Mouse (Mus musculus) thymus, postnatal 10 days (tissue): ENCODE measurements at regions not wholly inside any gene's neighbourhood (a gene's known extent, or its start where the extent isn't known, plus 50 kb on each side); places are given as distances from the start of the nearest gene placed in this dataset.
"Not testable (repeated sequence)": the region's sequence is repeated elsewhere in the genome, so short reads cannot be mapped to it uniquely, and the experiment has no call there.

Experiments
- DNase-seq, 2 experiments: peaks; one replicate each; pipeline ENCODE4 v3.0.0; 2021; ENCODE audit warnings: low spot score in 2 of 2

DNA sequence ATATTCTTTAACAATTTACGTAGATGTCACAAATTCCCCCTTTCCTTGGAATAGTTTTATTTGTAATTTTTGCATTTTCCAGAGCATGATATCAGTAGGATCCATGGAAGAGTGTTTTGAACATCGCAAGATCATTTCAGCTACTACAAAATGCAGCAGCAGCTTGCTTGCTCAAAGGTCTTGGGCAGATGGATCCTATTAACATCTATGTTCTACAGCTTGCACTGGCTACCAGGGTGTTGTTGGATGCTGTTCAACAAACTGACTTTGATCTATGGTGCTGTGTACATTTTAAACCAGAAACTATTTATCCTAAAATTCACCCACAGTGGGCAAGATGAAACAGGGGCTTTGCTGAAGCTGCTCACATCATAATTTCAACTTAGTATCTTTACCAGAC, 448.5 kb upstream of the Hsf2 start:
- no peak for DNase-seq

- DNase-seq = no peak
These were observed 446.0 kb upstream of the Hsf2 start for GRCm38 (mm10) chr10:57040201-57040600.

DNA sequence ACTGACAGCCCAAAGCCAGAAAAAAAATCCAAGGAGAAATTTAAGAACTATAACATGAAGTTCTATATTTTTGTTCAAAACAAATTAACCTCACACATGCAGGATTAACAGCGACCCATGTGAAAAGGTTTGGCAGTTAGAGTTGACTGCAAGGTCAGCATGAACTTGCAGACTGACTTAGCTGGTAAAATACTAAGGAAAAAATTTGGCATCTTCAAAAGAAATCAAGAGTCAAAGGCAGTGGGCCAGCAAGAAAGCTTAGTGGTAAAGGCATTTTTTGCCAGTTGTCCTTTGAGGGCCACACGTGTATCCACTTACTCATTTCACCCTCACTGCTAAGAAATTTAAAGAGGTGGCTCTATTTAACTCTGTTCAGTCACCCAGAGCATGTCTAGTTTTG, 440.2 kb upstream of the Hsf2 start:
- DNase-seq = no peak

DNA sequence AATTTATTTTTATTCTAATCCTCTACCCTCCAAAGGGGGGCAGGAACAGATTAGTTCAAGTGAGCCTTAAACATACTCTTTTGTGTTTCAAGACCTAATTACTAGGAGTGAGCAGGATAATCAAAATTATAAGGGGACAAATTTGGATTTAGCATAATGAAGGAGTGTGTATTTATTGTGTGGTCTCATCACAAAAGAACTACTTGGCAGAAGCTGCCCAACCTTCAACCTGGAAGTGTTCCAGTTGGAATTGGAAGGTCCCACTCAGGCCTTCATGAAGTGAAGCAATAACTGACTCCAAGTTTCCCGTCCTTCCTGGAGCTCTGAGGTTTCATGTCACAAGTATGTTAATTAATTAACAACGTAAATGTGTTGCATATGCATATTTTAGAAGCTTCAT, 439.3 kb upstream of the Hsf2 start:
- DNase-seq = no peak

GRCm38 (mm10) chr10:57047719-57048118, 438.5 kb upstream of the Hsf2 start:
- DNase-seq = no peak

DNA sequence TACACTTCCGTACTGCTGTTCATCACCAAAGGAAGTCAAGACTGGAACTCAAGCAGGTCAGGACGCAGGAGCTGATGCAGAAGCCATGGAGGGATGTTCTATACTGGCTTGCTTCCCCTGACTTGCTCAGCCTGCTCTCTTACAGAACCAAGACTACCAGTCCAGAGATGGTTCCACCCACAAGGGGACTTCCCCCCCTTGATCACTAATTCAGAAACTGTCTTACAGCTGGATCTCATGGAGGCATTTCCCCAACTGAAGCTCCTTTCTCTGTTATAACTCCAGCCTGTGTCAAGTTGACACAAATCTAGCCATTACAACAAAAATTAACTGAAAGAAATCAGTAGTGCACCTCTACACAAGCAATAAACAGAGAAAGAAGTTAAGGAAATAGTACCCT, 432.8 kb upstream of the Hsf2 start:
- not testable (repeated sequence) for DNase-seq

GRCm38 (mm10) chr10:57090131-57090530, 396.1 kb upstream of the Hsf2 start:
- no peak for DNase-seq

- DNase-seq = no peak
These were observed 390.3 kb upstream of the Hsf2 start for GRCm38 (mm10) chr10:57095920-57096319.

DNA sequence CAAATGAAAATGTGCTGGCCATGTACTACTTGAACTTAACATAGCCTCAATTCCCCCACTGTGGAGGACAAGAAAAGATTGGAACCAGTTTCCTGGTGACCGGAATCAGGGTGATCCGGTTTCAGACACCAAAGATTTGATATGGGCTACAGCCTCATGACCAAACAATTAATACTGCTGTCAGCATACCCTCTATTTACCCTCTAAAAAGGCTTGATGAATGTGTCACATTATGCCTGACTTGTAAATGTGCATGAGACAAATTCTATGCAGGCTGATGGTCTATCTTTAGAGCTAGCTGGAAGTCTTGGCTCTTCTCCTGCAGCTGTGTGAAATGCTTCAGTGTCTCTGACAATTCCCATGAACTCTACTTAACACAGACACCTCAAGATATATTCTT, 372.8 kb upstream of the Hsf2 start:
- DNase-seq = no peak

DNA sequence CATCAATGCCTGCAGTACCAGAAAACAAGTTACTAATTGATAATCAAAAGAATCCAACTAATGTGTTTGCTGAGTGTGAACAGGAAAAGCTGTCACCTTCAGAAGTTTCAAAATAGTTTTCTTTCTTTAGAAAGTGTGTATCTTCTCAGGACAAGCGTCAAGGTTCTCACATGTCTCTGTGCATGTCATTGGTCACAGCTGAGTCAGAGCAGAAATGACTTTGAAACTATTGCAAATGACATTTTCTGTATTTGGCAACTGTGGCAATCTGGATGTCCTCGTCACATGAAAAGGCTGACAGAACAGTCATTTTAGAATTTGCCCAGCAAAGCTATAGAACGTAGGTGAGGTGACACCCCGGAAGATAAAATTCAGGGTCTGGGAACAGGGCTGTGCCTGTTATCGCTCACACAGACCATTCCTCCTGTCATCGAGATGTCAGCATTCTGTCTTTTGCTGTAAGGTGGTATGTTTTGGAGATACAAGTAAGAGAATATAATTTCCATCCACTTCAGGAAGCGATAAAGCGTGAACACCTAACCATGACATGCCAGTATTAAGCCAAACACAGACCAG, 371.4 kb upstream of the Hsf2 start:
- no peak for DNase-seq

DNA sequence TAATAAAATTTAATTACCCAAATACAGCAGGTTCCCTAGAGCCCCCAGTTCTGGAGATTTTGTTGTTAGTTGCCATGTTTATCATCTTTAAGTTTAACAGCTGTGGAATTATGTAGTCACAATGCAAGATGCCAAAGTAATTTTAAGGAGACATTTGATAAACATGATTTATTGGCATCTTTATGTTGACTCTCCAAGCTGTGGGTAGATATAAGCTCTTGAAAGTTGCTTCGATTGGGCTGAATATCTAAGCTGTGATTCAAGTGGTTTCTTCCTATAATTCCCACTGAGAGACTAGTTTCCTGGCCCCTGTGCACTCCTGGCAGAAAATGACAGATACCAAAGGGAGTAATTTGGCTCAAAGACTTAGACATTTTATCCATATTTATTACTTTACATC, 364.7 kb upstream of the Hsf2 start:
- DNase-seq = no peak

DNA sequence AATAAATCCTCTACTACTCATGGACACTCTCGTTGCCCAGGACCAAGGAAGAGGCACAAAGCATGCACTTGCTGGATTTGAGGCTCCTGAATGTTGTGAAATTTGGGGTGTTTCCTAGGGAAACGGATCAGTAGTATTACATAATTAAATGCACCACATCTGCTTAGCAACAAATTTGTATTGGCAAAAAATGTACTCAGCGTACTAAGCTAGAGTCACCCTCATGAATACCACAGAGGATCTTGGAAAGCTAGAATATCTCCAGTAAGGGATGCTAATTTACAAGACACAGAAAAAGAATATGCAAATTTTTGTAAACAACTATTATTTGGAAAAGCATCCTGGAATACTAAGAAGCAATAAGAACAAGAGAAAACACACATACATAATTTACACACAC, 359.0 kb upstream of the Hsf2 start:
- DNase-seq = no peak

GRCm38 (mm10) chr10:57156426-57156825, 329.8 kb upstream of the Hsf2 start:
- no peak for DNase-seq

DNA sequence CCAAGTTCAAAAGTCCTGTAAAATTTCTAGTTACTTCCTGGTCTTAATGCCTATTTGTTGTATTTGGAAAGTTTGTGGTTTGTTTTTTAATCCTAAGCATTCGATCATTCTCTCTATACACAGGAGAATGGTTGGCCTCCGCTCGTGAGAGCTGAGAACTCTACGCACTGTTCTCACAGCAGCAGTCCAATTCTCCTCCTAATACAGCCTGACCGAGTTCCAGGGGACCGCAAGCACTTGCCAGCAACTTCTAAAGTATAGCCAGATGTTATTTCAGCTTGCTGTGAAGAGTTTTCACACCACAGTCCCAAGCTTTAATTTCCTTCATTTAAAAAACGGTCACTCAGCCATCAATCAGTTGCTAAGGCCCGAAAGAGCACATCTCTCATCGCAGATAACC, 329.3 kb upstream of the Hsf2 start:
- DNase-seq = no peak

DNA sequence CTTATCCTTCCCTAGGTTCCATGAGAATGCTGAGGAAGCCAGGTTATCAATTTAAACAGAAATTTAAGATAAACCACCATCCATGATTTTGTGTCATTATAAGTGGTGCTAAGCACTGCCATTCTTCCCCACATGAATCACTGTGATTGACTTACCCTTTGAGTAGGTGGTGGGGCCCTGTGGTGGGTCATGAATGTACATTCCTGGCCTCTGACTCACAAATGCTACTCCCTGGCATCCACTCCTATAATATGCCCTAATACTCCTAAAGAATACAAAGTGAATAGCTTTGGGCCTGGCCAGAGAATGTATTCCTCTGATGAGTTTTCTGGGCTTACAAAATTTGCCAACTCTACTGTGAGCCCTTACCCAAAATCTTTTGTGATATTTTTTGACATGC, 325.6 kb upstream of the Hsf2 start:
- no peak for DNase-seq

GRCm38 (mm10) chr10:57163359-57163758, 322.8 kb upstream of the Hsf2 start:
- DNase-seq = no peak

DNA sequence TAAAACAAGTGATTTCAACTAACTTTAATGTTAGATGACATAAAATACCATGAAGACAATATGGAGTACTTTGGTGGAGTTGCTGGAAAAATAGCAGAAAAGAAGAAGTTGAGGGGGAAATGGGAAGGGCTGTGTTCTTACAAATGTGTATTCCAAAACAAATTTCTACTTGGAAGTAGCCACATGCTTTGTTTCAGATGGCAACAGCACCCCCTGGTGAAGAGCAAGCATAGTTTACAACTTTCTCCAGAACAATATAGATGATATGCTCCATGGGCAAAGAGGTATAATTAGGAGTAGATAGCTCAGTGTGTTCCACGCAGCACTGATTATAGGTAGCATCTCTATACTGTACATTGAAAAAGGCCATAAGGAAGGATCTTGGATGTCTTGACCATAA, 302.6 kb upstream of the Hsf2 start:
- no peak for DNase-seq

GRCm38 (mm10) chr10:57210701-57211100, 275.5 kb upstream of the Hsf2 start:
- no peak for DNase-seq

DNA sequence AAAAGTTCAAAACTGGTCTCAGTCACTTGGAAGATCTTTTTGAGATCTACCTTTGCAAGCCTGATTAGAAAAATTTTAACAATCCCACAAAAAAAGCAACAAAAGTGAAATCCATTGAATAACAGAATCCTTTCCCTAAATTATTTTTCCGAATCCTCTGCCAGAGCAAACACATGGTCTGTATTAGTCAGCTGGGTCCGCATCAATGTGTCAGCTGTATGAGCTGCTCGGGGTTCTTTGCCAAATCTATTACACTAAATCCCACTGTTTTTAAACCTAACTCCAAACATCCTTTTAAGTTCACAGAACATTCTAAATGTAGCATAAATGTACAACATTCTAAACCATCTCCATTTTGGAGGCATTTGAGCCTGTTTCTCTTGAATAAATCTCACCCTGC, 255.1 kb upstream of the Hsf2 start:
- DNase-seq = no peak

GRCm38 (mm10) chr10:57281220-57281619, 205.0 kb upstream of the Hsf2 start:
- no peak for DNase-seq

- no peak for DNase-seq
These were observed 203.3 kb upstream of the Hsf2 start for GRCm38 (mm10) chr10:57282896-57283295.

GRCm38 (mm10) chr10:57291596-57291995, 194.6 kb upstream of the Hsf2 start:
- DNase-seq = no peak

GRCm38 (mm10) chr10:57313799-57314198, 172.4 kb upstream of the Hsf2 start:
- DNase-seq = no peak

- no peak for DNase-seq
These were observed 169.1 kb upstream of the Hsf2 start for GRCm38 (mm10) chr10:57317067-57317466.

DNA sequence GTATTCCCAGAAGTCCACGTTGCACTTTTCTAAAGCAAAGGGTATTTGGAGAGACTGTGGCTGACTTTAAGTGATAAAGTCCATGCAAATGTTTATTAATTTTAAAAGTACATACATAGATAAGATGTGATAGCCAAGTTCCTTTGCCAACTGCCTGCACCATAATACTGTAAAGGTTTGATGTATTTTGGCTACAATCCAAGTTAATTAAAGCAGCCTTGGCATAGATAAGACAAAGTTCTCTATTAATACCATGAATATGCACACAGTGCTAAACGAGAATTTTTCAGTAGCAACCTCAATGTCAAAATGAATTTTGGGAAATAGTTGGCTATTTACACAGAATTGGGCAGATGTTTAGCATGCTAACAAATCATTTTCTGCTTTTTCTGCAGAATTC, 167.0 kb upstream of the Hsf2 start:
- DNase-seq = no peak
